Comparison of ENCODE assay signal across 21 mouse cellular contexts in the genomic region with DNA sequence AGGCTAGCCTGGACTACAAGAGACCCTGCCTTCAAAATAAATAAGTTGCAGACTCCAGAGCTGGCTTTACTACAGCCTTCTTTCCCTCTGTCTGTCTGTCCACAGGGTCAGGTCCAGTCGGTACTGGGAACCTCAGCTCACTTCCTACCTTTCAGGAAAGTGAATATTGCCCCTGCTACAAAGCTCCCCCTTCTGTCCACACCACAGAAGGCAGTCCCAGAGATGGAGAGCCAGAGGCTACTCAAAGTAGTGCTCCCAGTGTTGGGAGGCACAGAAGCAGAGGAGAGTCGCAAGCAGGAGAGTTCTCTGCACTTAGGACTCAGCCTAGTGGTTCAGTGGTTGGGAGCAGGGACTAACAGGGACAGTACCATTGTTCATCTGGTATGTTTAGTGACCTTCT. TPM values are rescaled to one million over a fixed set of nuclear protein-coding genes. Genes with fewer than 3 reads are reported as not detected.
DNase-seq lines count a peak whose midpoint lies in the region; ATAC-seq and TF ChIP-seq lines count a peak whose summit lies in the region.
"Had no signal": no experiment of that assay in that cellular context is flagged by ENCODE, and none has a peak within 500 bp of the region (broad histone marks: within the 10 kb centered on the region; RNA-seq: fewer than 3 reads in every experiment).

No protein-coding gene starts in this region.

- peak; percentile 32 for DNase-seq in CD4-positive, CD25-positive, alpha-beta regulatory T cell, adult 2 months (ENCODE audit: low read depth, low spot score)
- DNase-seq in left cerebral cortex, adult 2 months (ENCODE audit: extremely low spot score in 1 of 2, low spot score in 2 of 2) = no peak
- no peak for DNase-seq in left cerebral cortex, postnatal 10 days (ENCODE audit: extremely low spot score in 1 of 2, low spot score in 2 of 2)
- peak; percentile 47 for DNase-seq in 3T3-L1 (ENCODE audit: low read depth, low spot score)
- no peak for DNase-seq in cerebellum, adult 8-10 months
- DNase-seq: adrenal gland, postnatal 25 days; cerebellum, postnatal 14 days; gastrocnemius, postnatal 10 days; heart, postnatal 14 days; right cerebral cortex, postnatal 4 days; thymus, adult 2 months had no signal

- H3K4me2 ChIP-seq in neural tube, embryonic 15.5 days = no peak overlapping the region
- H3K4me2 ChIP-seq: forebrain, embryonic 15.5 days; limb, embryonic 15.5 days; neural tube, embryonic 12.5 days had no signal

- peaks cover 28% of the 10 kb centered on the region for H3K4me1 ChIP-seq in neural tube, embryonic 15.5 days

- H3K4me3 ChIP-seq in left cerebral cortex, adult 2 months = no peak overlapping the region
- H3K4me3 ChIP-seq in neural tube, embryonic 15.5 days (replicated peaks) = no peak overlapping the region
- H3K4me3 ChIP-seq: forebrain, embryonic 15.5 days; heart, embryonic 10.5 days; limb, embryonic 15.5 days; neural tube, embryonic 12.5 days had no signal

- WGBS in neural tube, embryonic 15.5 days = 56% methylated on average over 2 of the region's 2 CpGs

- H3K9me3 ChIP-seq in neural tube, embryonic 15.5 days (replicated peaks) = no peaks in the 10 kb centered on the region
- H3K9me3 ChIP-seq: forebrain, embryonic 15.5 days; heart, embryonic 10.5 days; limb, embryonic 15.5 days; neural tube, embryonic 12.5 days had no signal

- ATAC-seq in CD4-positive, CD25-positive, alpha-beta regulatory T cell, adult 4 months = no peak
- peak; percentile 15; the same call in 1 of the 2 replicates for ATAC-seq in granulocyte monocyte progenitor cell, adult 5-6 weeks (replicated peaks; ENCODE audit: poor library complexity, severe bottlenecking)
- ATAC-seq in neural tube, embryonic 15.5 days (ENCODE audit: low FRiP score) = no peak
- ATAC-seq: forebrain, embryonic 15.5 days; hindbrain, embryonic 16.5 days had no signal

- intact Hi-C loops in left cerebral cortex, adult 2 months (cut with DNase I) = no loop called here
- intact Hi-C loops in left cerebral cortex, postnatal 10 days (cut with DNase I) = no loop called here

- no peak overlapping the region for H3K9ac ChIP-seq in neural tube, embryonic 15.5 days (replicated peaks)
- H3K9ac ChIP-seq: forebrain, embryonic 15.5 days; limb, embryonic 15.5 days; neural tube, embryonic 12.5 days had no signal

- H3K36me3 ChIP-seq in neural tube, embryonic 15.5 days = peaks cover under 1% of the 10 kb centered on the region; the same call in 1 of the 2 replicates
- H3K36me3 ChIP-seq: forebrain, embryonic 15.5 days had no signal

- TF ChIP-seq CTCF in left cerebral cortex, adult 2 months (IDR thresholded peaks at IDR 0.05) = peak; percentile 35

- no peak overlapping the region for H3K27ac ChIP-seq in left cerebral cortex, adult 2 months
- no peak overlapping the region for H3K27ac ChIP-seq in neural tube, embryonic 15.5 days (replicated peaks)
- H3K27ac ChIP-seq: forebrain, embryonic 15.5 days; heart, embryonic 10.5 days; limb, embryonic 15.5 days; neural tube, embryonic 12.5 days had no signal

- H3K27me3 ChIP-seq in neural tube, embryonic 15.5 days (replicated peaks) = no peaks in the 10 kb centered on the region
- H3K27me3 ChIP-seq: forebrain, embryonic 15.5 days; limb, embryonic 15.5 days; neural tube, embryonic 12.5 days had no signal

RNA-seq across cellular contexts. Expression of a gene that starts 2.9 kb away (rescaled TPM):
- polyA plus RNA-seq in CD4-positive, CD25-positive, alpha-beta regulatory T cell, adult 4 months (2017; shearing (Covaris generic)) = 100 to 1,000 TPM in 1 of 2 experiments, 10 to 100 TPM in 1; 98.5 to 160 TPM
- 10 to 100 TPM; 75.8 to 78.2 TPM for total RNA-seq in left cerebral cortex, adult 2 months (2021)
- 10 to 100 TPM; 92.6 to 100.0 TPM for total RNA-seq in left cerebral cortex, postnatal 10 days (2021)
- total RNA-seq in granulocyte monocyte progenitor cell, adult 5-6 weeks (2014; fragmentation: Nextera tagmentation) = 80.0 and 102 TPM in 2 replicates
- 58.0 and 79.4 TPM in 2 replicates for total RNA-seq in granulocyte monocyte progenitor cell, adult 5-6 weeks (2017)
- polyA plus RNA-seq in neural tube, embryonic 15.5 days (2015; fragmentation: Nextera tagmentation; extraction: Ambion mirVana) = 229 and 243 TPM in 2 replicates

RNA-seq across cellular contexts. Expression of a gene that starts 8.6 kb away (rescaled TPM):
- polyA plus RNA-seq in CD4-positive, CD25-positive, alpha-beta regulatory T cell, adult 4 months (2017; shearing (Covaris generic)) = 10 to 100 TPM; 15.3 to 18.3 TPM
- 100 to 1,000 TPM; 364 to 413 TPM for total RNA-seq in left cerebral cortex, adult 2 months (2021)
- 100 to 1,000 TPM; 155 to 181 TPM for total RNA-seq in left cerebral cortex, postnatal 10 days (2021)
- total RNA-seq in granulocyte monocyte progenitor cell, adult 5-6 weeks (2014; fragmentation: Nextera tagmentation) = 60.4 and 66.7 TPM in 2 replicates
- 33.2 and 37.5 TPM in 2 replicates for total RNA-seq in granulocyte monocyte progenitor cell, adult 5-6 weeks (2017)
- 166 and 190 TPM in 2 replicates for polyA plus RNA-seq in neural tube, embryonic 15.5 days (2015; fragmentation: Nextera tagmentation; extraction: Ambion mirVana)

RNA-seq across cellular contexts. Expression of a gene that starts 12.0 kb away (rescaled TPM):
- polyA plus RNA-seq in CD4-positive, CD25-positive, alpha-beta regulatory T cell, adult 4 months (2017; shearing (Covaris generic)) = 10 to 100 TPM in 1 of 2 experiments, 1 to 10 TPM in 1; 6.1 to 11.8 TPM
- 1 to 10 TPM; 1.3 TPM for total RNA-seq in left cerebral cortex, adult 2 months (2021)
- 1 to 10 TPM; 2.5 to 2.6 TPM for total RNA-seq in left cerebral cortex, postnatal 10 days (2021)
- 0.41 TPM in 1 of 2 replicates, not detected in the other for total RNA-seq in granulocyte monocyte progenitor cell, adult 5-6 weeks (2014; fragmentation: Nextera tagmentation)
- total RNA-seq in granulocyte monocyte progenitor cell, adult 5-6 weeks (2017) = not detected in 2 replicates
- polyA plus RNA-seq in neural tube, embryonic 15.5 days (2015; fragmentation: Nextera tagmentation; extraction: Ambion mirVana) = 18.6 and 25.4 TPM in 2 replicates
- total RNA-seq: megakaryocyte, adult 5-6 weeks had no signal

RNA-seq across cellular contexts. Expression of a gene that starts 16.1 kb away (rescaled TPM):
- under 1 TPM in 1 of 2 experiments, not detected in 1; 0.27 TPM for polyA plus RNA-seq in CD4-positive, CD25-positive, alpha-beta regulatory T cell, adult 4 months (2017; shearing (Covaris generic))
- under 1 TPM in 1 of 2 experiments, not detected in 1; 0.51 TPM for total RNA-seq in left cerebral cortex, adult 2 months (2021)
- total RNA-seq in left cerebral cortex, postnatal 10 days (2021) = under 1 TPM in 1 of 2 experiments, not detected in 1; 0.49 TPM
- total RNA-seq in granulocyte monocyte progenitor cell, adult 5-6 weeks (2014; fragmentation: Nextera tagmentation) = not detected in 2 replicates
- total RNA-seq in granulocyte monocyte progenitor cell, adult 5-6 weeks (2017) = not detected in 2 replicates
- polyA plus RNA-seq in neural tube, embryonic 15.5 days (2015; fragmentation: Nextera tagmentation; extraction: Ambion mirVana) = 2.3 TPM in 2 replicates
- total RNA-seq: left cerebral cortex, postnatal 14 days had no signal

RNA-seq across cellular contexts. Expression of a gene that starts 18.5 kb away (rescaled TPM):
- 1 to 10 TPM; 1.3 to 2.1 TPM for polyA plus RNA-seq in CD4-positive, CD25-positive, alpha-beta regulatory T cell, adult 4 months (2017; shearing (Covaris generic))
- not detected for total RNA-seq in left cerebral cortex, adult 2 months (2021)
- total RNA-seq in left cerebral cortex, postnatal 10 days (2021) = not detected
- not detected in 2 replicates for total RNA-seq in granulocyte monocyte progenitor cell, adult 5-6 weeks (2014; fragmentation: Nextera tagmentation)
- total RNA-seq in granulocyte monocyte progenitor cell, adult 5-6 weeks (2017) = not detected in 2 replicates
- polyA plus RNA-seq in neural tube, embryonic 15.5 days (2015; fragmentation: Nextera tagmentation; extraction: Ambion mirVana) = 1.0 and 1.4 TPM in 2 replicates
- total RNA-seq: adrenal gland, postnatal 25 days; left cerebral cortex, postnatal 14 days; megakaryocyte, adult 5-6 weeks had no signal

Comparison
In these comparisons a context has a peak if more than half of its experiments do, and no peak if none do; other contexts are left out.
1. DNase-seq: peak in CD4-positive, CD25-positive, alpha-beta regulatory T cell, adult 2 months (single experiment) and 3T3-L1 (single experiment); none in left cerebral cortex, adult 2 months (0 of 2), left cerebral cortex, postnatal 10 days (0 of 2) and cerebellum, adult 8-10 months (single experiment).